Mouse (Mus musculus) forebrain, embryonic 13.5 days (tissue): ENCODE measurements around the gene 1700020D05Rik. TPM values are rescaled to one million over a fixed set of nuclear protein-coding genes. Genes with fewer than 3 reads are reported as not detected.
"Not testable (repeated sequence)": the region's sequence is repeated elsewhere in the genome, so short reads cannot be mapped to it uniquely, and the experiment has no call there.

ENCODE experiments used
- ATAC-seq: fragments of 200-750 bp; cut with Nextera tagmentation; 2 replicates; pipeline ENCODE4 v1.8.0; 2017
- H3K27ac ChIP-seq: fragments of 300-500 bp; sonication (generic); 2 replicates; pipeline ENCODE4 v1.5.1; 2015; ENCODE audit warnings: inconsistent platforms, mild to moderate bottlenecking, moderate library complexity
- H3K27me3 ChIP-seq: fragments of 300-500 bp; sonication (generic); 2 replicates; pipeline ENCODE4 v1.6.1; 2015; ENCODE audit warnings: mild to moderate bottlenecking, inconsistent platforms
- H3K36me3 ChIP-seq: fragments of 300-500 bp; sonication (generic); 2 replicates; pipeline ENCODE4 v1.6.1; 2015; ENCODE audit warnings: mild to moderate bottlenecking, inconsistent platforms; ENCODE audit not compliant: poor library complexity, severe bottlenecking
- H3K4me1 ChIP-seq: fragments of 300-500 bp; sonication (generic); 2 replicates; pipeline ENCODE4 v1.6.1; 2015; ENCODE audit warnings: inconsistent platforms
- H3K4me2 ChIP-seq: fragments of 300-500 bp; sonication (generic); 2 replicates; pipeline ENCODE4 v1.6.1; 2015; ENCODE audit warnings: inconsistent platforms, mild to moderate bottlenecking, moderate library complexity
- H3K4me3 ChIP-seq: fragments of 300-500 bp; sonication (generic); 2 replicates; pipeline ENCODE4 v1.5.1; 2015; ENCODE audit warnings: mild to moderate bottlenecking, inconsistent platforms
- H3K9ac ChIP-seq: fragments of 300-500 bp; sonication (generic); 2 replicates; pipeline ENCODE4 v1.6.1; 2015; ENCODE audit warnings: mild to moderate bottlenecking, inconsistent platforms
- H3K9me3 ChIP-seq: fragments of 300-500 bp; sonication (generic); replicated peaks from 2 replicates; pipeline ENCODE4 v1.6.1; 2016; ENCODE audit warnings: inconsistent platforms
- WGBS: fragments of 180-500 bp; shearing (Covaris S2); methylation state at CpG from one replicate; pipeline ENCODE4 v1.1.7; 2015; 5-methylcytosine and 5-hydroxymethylcytosine counted together
- polyA plus RNA-seq: library from polyadenylated mRNA; unstranded; fragments of >200 nt; fragmentation: Nextera tagmentation; extraction: Ambion mirVana; gene quantifications from 2 replicates; pipeline ENCODE4 v1.2.1, GENCODE M21; 2015

1700020D05Rik gene
- polyA plus RNA-seq, 1 experiment from 2014 or later = 0.27 TPM

DNA sequence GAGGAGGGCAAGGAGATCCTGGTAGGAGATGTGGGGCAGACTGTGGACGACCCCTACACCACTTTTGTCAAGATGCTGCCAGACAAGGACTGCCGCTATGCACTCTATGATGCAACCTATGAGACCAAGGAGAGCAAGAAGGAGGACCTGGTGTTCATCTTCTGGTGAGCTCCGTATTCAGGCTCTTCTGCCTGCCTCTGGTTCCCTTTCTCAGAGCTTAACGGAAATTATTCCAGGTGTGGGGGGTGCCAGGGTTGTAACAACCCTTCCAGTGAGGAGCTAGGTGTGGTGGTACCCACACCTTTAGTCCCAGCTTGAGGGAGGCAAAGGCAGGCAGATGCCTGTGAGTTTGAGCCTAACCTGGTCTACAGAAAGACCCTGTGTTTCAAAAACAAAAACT, 10.9 kb downstream of the 1700020D05Rik start:
- H3K4me1 ChIP-seq = peaks cover 36% of the 10 kb centered on the region
- no peak overlapping the region for H3K27ac ChIP-seq
- no peaks in the 10 kb centered on the region for H3K9me3 ChIP-seq
- H3K27me3 ChIP-seq = no peaks in the 10 kb centered on the region
- H3K9ac ChIP-seq = no peak overlapping the region
- peak overlapping the region; percentile 86; the same call in 1 of the 2 replicates for H3K4me2 ChIP-seq
- no peak overlapping the region for H3K4me3 ChIP-seq
- H3K36me3 ChIP-seq = peaks cover 54% of the 10 kb centered on the region
- ATAC-seq = no peak
- WGBS = 90% methylated on average over 4 of the region's 4 CpGs

DNA sequence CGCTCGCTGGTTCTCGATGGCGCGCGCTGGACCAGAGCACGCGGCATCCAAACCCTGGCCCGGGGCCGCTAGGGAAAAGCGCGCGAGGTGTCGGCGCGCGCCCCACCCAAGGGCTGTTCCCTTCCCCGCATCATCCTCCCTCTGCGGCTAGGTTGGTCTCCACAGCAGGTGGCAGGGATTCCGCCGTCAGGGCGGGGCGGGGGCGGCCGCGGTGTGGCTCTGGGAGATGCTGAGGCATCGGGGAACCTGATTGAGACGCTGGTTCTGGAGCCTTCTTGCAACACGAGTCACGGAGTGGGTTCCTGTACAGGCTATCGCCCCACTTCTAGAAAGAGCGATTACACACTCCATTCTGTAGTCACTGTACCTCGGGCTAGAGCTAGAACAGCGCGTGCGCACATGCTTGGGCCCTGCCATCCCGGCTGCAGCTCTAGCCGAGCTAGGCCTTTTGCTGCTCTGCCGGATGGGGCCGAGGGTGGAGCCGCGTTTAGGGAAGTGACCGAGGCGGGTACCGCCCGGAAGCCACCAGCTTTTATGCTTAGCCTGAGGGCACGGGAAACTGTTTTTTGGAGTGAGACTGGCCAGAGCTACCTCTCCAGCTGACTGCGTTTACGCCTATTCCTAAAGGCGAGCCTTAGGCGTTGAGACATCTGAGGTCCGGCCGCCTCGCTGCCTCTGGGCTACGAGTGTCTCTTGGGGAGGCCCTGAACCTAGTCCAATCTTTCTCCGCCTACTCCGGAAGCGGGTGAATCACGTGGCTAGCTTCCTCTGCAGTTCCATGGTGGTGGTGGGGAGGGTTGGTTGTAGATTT, 12.5 kb downstream of the 1700020D05Rik start:
- H3K9ac ChIP-seq = peak overlapping the region; percentile 98
- H3K4me3 ChIP-seq = peak overlapping the region; percentile 96
- no peaks in the 10 kb centered on the region for H3K9me3 ChIP-seq
- ATAC-seq = peak; percentile 19
- peak overlapping the region; percentile 100 for H3K27ac ChIP-seq
- no peaks in the 10 kb centered on the region for H3K27me3 ChIP-seq
- H3K4me2 ChIP-seq = peak overlapping the region; percentile 86
- peaks cover 41% of the 10 kb centered on the region for H3K36me3 ChIP-seq
- peaks cover 49% of the 10 kb centered on the region for H3K4me1 ChIP-seq
- under 1% methylated on average over 59 of the region's 59 CpGs for WGBS

DNA sequence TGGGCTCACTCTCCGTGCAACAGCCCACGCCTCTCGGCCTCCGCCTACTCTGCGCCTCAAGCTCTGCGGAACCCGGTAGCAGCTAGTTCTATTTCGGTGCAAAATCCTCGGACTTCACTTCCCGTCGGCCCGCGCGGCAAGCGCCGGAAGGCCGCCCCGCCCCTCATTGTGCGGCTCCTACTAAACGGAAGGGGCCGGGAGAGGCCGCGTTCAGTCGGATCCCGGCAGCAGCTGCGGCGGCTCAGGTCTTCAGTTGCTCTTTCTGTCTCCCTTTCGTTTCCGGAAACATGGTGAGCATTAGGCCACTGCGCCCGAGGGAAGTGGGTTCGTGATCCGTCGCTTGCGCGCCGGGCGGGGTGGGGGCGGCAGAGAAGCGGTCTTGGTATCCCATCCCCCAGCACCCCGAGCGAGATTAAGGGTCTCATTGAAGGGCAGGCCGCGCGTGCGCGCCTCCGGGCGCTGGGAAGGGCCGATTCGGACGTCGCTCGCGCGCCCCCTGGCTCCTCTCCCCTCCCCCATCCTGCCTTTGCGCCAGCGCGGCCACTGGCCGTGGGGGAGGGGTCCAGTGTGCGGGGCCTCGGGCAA, 13.2 kb downstream of the 1700020D05Rik start, which contains the start of gene Cfl1:
TSS of gene Cfl1 (plus strand) at position 143 of the 585 bp plus-strand sequence.
- H3K27me3 ChIP-seq = no peaks in the 10 kb centered on the region
- peak within 1 kb of the TSS; percentile 98 for H3K9ac ChIP-seq
- H3K27ac ChIP-seq = peak within 1 kb of the TSS; percentile 100
- peak within 1 kb of the TSS; percentile 86 for H3K4me2 ChIP-seq
- peaks cover 49% of the 10 kb centered on the region for H3K4me1 ChIP-seq
- H3K4me3 ChIP-seq = peak within 1 kb of the TSS; percentile 96
- H3K9me3 ChIP-seq = no peaks in the 10 kb centered on the region
- H3K36me3 ChIP-seq = peaks cover 41% of the 10 kb centered on the region
- whole genome bisulfite sequencing = under 1% methylated on average over 62 of the region's 62 CpGs
- peak; percentile 77 for ATAC-seq

DNA sequence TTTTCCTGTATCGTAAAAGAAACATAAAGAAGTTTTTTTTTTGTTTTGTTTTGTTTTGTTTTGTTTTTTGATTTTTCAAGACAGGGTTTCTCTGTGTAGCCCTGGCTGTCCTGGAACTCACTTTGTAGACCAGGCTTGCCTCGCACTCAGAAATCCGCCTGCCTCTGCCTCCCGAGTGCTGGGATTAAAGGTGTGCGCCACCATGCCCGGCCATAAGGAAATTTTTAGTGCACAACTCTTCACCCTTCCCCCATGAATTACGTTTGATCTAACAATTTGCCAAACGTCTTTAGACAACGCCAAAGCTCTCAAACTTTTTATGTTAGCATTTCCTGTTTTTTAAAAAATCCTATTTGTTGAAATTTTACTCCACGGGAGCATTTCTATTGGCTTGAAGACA, 13.9 kb downstream of the 1700020D05Rik start:
- Histone ChIP-seq H3K4me2 (peak overlapping the region; percentile 86), H3K4me1 (peaks cover 49% of the 10 kb centered on the region), H3K36me3 (peaks cover 43% of the 10 kb centered on the region), H3K4me3 (peak overlapping the region; percentile 96), H3K27ac (peak overlapping the region; percentile 100)
- 52% methylated on average over 10 of the region's 10 CpGs for WGBS
- not testable (repeated sequence) for H3K9ac ChIP-seq, H3K27me3 ChIP-seq, ATAC-seq, H3K9me3 ChIP-seq

DNA sequence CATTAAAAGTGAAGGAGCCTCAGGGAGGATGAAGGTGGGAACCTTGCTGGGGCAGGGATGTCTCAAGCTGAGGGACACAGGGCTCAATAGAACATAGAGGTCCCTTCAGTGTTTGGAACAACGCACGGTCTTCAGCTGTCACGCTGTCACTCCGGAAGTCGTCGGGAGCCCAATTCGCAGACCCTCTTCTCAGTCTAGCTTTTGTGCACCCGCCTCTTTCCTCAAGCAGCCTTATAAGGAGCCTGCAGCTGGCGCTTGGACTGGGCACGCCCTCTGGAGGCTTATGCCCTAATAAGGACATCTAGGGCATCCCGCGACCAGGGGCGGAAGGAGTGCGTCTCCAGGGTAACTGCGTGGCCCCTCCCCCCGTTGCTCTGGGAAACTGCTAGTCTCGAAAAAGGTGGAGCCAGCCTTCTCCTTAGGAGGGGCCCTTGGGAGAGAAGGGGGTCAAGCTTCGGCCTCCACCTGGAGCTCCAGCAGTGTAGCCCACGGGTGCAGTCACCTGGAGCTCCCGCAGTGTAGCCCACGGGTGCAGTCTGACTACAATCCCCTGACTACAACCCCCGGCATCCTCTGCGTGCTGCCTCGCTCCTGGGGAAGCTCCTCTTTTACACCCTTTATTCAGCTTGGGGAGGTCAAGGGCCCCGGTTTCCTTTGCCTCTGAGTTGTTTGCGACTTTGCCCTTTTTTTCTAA, 14.6 kb downstream of the 1700020D05Rik start:
- ATAC-seq = peak; percentile 79
- Histone ChIP-seq H3K9me3 (no peaks in the 10 kb centered on the region), H3K27me3 (no peaks in the 10 kb centered on the region), H3K36me3 (peaks cover 43% of the 10 kb centered on the region), H3K4me3 (peak overlapping the region; percentile 59), H3K9ac (peak overlapping the region; percentile 64), H3K4me1 (peaks cover 49% of the 10 kb centered on the region), H3K4me2 (peak overlapping the region; percentile 86), H3K27ac (peak overlapping the region; percentile 98)
- WGBS = 0% methylated on average over 26 of the region's 26 CpGs

DNA sequence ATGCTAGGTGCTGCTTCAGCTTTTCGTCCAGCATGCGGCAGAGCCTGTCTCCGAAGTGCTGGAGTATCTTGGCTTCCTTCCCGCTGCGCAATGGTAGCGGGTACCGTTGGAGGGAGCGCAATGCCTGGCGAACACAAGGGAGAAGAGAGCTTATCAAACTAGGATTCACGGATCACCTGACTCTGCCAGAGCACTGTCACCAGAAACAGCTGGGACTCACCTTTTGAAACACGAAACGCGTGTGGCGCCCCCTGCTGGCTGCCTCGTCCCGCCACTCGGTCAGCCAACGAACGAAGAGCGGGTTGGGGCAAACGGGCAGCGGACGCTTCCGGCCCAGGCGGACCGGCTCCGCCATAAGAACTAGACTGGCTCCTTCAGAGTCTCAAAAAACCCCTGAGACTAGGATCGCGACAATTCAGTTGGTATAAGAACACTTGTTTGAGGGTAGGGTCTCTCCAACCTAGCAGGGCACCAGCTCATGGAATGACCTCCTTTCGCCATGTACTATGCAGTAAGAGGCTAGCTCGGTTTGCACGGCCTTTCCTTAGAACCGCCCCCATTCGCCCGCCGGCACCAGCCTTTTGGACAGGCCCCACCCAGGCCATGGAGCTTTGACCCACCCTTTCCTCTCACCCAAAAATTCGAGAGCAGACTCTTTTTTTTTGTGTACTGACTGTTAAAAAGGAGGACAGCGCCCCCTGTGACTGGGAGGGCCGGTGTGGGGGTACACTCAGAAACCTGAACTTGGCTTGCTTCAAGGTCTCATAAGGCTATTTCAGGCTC, 15.6 kb downstream of the 1700020D05Rik start, which contains the start of gene Mus81:
TSS of gene Mus81 (minus strand) at position 635 of the 783 bp plus-strand sequence.
- H3K27ac ChIP-seq = peak within 1 kb of the TSS; percentile 98
- H3K4me1 ChIP-seq = peaks cover 44% of the 10 kb centered on the region
- H3K4me2 ChIP-seq = peak within 1 kb of the TSS; percentile 86
- WGBS = under 1% methylated on average over 39 of the region's 39 CpGs
- ATAC-seq = peak; percentile 57
- H3K9ac ChIP-seq = peak within 1 kb of the TSS; percentile 71
- peaks cover 43% of the 10 kb centered on the region for H3K36me3 ChIP-seq
- no peaks in the 10 kb centered on the region for H3K27me3 ChIP-seq
- H3K9me3 ChIP-seq = no peaks in the 10 kb centered on the region
- H3K4me3 ChIP-seq = peak within 1 kb of the TSS; percentile 59

DNA sequence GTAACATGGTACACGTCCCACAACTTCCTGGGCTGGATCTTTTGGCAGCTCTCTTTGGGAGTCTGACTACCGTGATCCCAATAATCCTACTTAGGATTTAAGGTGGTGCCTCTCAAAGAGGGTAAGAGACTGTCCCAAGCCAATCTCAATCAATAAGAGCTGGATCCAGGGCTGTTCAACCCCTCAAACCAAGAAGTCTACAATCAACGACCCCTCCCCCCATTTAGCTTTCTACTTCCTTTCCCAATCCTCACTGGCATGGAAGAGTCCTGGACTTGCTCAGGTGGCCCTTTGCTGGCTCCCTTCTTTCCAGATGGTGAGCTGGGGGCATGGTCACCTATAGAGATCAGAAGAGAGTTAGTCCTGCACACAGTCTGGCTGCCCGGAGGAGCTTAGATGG, 16.8 kb downstream of the 1700020D05Rik start:
- no peak for ATAC-seq
- H3K36me3 ChIP-seq = peaks cover 45% of the 10 kb centered on the region
- H3K4me3 ChIP-seq = no peak overlapping the region
- no peaks in the 10 kb centered on the region for H3K9me3 ChIP-seq
- no peaks in the 10 kb centered on the region for H3K27me3 ChIP-seq
- peaks cover 34% of the 10 kb centered on the region for H3K4me1 ChIP-seq
- 85% methylated on average over 4 of the region's 4 CpGs for WGBS
- no peak overlapping the region; the same call in 1 of the 2 replicates for H3K9ac ChIP-seq
- peak overlapping the region; percentile 86; the same call in 1 of the 2 replicates for H3K4me2 ChIP-seq
- H3K27ac ChIP-seq = no peak overlapping the region

DNA sequence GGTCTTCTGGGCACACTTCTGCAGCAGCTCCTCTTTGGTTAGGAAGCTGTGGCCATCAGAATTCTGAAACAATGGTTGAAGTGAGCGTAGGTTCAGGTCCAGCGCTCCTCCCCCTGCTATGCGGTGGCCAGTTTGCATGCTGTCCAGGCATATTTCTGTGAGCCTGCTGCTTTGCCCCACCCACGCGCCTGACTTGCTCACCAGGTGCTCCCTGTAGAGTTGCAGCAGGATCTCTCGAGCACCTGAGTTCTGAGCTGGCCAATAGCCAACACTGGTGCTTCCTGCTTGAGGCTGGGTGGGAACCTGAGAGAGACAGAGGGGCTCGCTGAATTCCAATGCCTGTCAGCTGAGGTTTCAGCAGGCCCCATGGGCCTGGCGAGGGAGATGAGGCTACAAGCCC, 17.3 kb downstream of the 1700020D05Rik start:
- Histone ChIP-seq H3K9ac (no peak overlapping the region), H3K27ac (no peak overlapping the region), H3K27me3 (no peaks in the 10 kb centered on the region), H3K4me2 (no peak overlapping the region), H3K9me3 (no peaks in the 10 kb centered on the region), H3K4me1 (peaks cover 32% of the 10 kb centered on the region), H3K4me3 (no peak overlapping the region), H3K36me3 (peaks cover 50% of the 10 kb centered on the region)
- no peak for ATAC-seq
- 90% methylated on average over 8 of the region's 8 CpGs for WGBS

DNA sequence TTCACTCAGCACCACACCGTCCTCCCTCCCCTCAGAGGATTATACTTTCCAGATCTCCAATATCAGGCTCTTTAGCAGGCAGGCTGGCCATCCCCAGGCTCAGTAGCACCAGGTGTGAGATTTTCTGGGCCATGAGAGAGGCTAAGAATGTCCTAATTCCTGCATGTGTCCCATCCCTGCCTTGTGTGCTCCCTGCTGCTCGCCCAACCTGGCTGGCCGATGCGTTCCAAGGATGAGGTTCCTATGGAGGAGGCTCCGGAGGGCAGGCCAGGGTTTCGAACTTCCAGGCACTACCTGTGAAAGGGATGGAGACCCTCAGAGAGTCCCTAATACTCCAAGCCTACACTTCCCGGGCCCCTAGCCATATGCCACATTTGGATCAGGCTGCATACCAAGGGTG, 17.8 kb downstream of the 1700020D05Rik start:
- Histone ChIP-seq H3K9me3 (no peaks in the 10 kb centered on the region), H3K27me3 (no peaks in the 10 kb centered on the region), H3K27ac (no peak overlapping the region), H3K9ac (no peak overlapping the region), H3K36me3 (peaks cover 55% of the 10 kb centered on the region), H3K4me2 (no peak overlapping the region), H3K4me3 (no peak overlapping the region), H3K4me1 (peaks cover 32% of the 10 kb centered on the region)
- WGBS = 92% methylated on average over 7 of the region's 7 CpGs
- no peak for ATAC-seq

DNA sequence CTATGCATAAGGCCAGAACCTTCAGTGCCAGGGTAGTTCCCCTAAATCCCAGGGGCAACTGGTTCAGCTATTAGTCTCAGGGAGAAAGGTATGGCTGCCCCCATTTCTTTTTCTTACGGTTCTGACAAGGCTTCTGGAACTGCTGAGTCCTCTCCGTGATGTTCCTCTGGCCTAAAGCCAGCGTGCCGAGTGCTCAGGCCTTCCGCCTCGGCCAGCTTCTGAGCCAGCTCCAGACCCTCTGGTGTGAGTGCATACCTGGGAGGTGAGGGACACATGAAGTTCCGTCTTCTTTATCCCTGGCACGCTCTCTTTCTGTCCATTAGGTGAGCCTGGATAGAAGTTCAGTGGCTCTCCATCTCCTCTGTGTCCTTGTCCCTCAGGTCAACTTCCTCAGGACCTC, 18.2 kb downstream of the 1700020D05Rik start:
- no peak overlapping the region for H3K27ac ChIP-seq
- H3K9ac ChIP-seq = no peak overlapping the region
- H3K4me2 ChIP-seq = no peak overlapping the region
- no peak for ATAC-seq
- no peaks in the 10 kb centered on the region for H3K27me3 ChIP-seq
- no peaks in the 10 kb centered on the region for H3K9me3 ChIP-seq
- peaks cover 32% of the 10 kb centered on the region for H3K4me1 ChIP-seq
- H3K36me3 ChIP-seq = peaks cover 59% of the 10 kb centered on the region
- no peak overlapping the region for H3K4me3 ChIP-seq
- 94% methylated on average over 8 of the region's 8 CpGs for WGBS

DNA sequence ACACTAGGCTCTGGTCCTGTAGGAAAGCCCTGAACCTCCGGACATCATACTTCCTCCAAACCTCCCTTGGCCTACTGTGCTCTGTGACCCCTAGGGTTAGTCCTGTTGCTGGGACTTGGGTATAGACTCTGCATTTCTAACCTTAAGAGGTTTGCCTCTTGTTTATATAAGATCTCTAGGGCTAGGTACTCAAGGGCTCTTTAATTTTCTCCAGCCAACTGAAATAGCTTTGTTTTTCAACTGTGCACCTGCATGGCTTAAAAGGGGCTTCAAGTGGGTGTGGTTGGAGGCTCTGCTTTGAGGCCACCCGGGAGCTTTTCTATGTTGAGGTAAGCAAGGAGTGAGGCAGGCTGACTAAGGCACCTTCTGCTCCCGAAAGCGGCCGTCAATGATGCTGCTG, 19.1 kb downstream of the 1700020D05Rik start:
- Histone ChIP-seq H3K9ac (no peak overlapping the region), H3K36me3 (peaks cover 67% of the 10 kb centered on the region)
- ATAC-seq = no peak

More for the DNA sequence above, 19.1 kb downstream of the 1700020D05Rik start:
- Histone ChIP-seq H3K9me3 (no peaks in the 10 kb centered on the region), H3K27me3 (no peaks in the 10 kb centered on the region), H3K4me3 (no peak overlapping the region), H3K4me2 (no peak overlapping the region), H3K4me1 (peaks cover 26% of the 10 kb centered on the region), H3K27ac (no peak overlapping the region)
- WGBS = 91% methylated on average over 5 of the region's 5 CpGs
